Mouse (Mus musculus): ENCODE results near the gene Btbd9. TPM values are rescaled to one million over a fixed set of nuclear protein-coding genes. Genes with fewer than 3 reads are reported as not detected.

Btbd9 gene
- polyA plus RNA-seq, 1 experiment = 21.3 TPM

DNA sequence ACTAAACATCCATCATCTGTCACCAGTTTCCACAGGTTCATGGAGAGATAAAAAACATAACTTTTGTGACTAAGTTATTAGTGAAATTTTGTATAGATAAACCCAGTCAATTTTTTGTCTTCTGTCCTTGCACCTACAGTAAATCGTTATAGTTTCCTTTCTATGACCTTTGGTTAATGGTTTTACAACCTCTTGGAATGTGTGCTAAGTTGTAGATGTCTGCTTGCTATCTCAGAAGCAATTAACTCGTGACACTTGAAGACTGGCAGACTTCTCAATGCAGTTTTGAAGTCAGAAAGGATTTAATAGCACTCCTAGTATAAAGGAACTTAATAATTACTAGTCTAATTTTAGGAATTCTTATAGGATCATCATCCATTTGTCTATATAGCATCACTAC, 44.3 kb upstream of the Btbd9 start:
- H3K36me3 ChIP-seq (ENCODE audit: control insufficient read depth, insufficient read depth) = no peaks in the 10 kb centered on the region
- no peak overlapping the region for H3K4me3 ChIP-seq
- no peaks in the 10 kb centered on the region for H3K79me2 ChIP-seq (ENCODE audit: control insufficient read depth, insufficient read depth)
- H3K4me2 ChIP-seq (ENCODE audit: low read depth) = no peak overlapping the region
- no peak overlapping the region for H3ac ChIP-seq (ENCODE audit: control insufficient read depth, insufficient read length)
- TF ChIP-seq CEBPB (IDR thresholded peaks at IDR 0.05; ENCODE audit: insufficient read depth, poor library complexity, severe bottlenecking) = no peak
- TF ChIP-seq MYOG (IDR thresholded peaks at IDR 0.05; ENCODE audit: control insufficient read depth in 1 of 3, insufficient read depth in 1 of 3, insufficient read length in 2 of 3, low read depth in 2 of 3) = no peak
- TF ChIP-seq SRF (IDR thresholded peaks at IDR 0.05; ENCODE audit: control insufficient read depth, insufficient read length, low read depth) = no peak
- no peak for TF ChIP-seq POLR2AphosphoS2 (IDR thresholded peaks at IDR 0.05; ENCODE audit: insufficient read length, low read depth)
- TF ChIP-seq USF1 (IDR thresholded peaks at IDR 0.05; ENCODE audit: low read depth) = no peak
- TF ChIP-seq TCF3 (IDR thresholded peaks at IDR 0.05; ENCODE audit: insufficient read length, low read depth) = no peak
- TF ChIP-seq MAX (IDR thresholded peaks at IDR 0.05; ENCODE audit: low read depth) = no peak
- no peak for TF ChIP-seq TCF12 (IDR thresholded peaks at IDR 0.05; ENCODE audit: insufficient read depth, poor library complexity, severe bottlenecking)
- TF ChIP-seq MYOD1 (IDR thresholded peaks at IDR 0.05; ENCODE audit: control insufficient read depth in 1 of 3, insufficient read length in 2 of 3, low read depth in 2 of 3) = no peak
- TF ChIP-seq POLR2A (IDR thresholded peaks at IDR 0.05; ENCODE audit: insufficient read length, low read depth) = no peak
- H3K27me3 ChIP-seq (ENCODE audit: control insufficient read depth, insufficient read depth, insufficient read length) = no peaks in the 10 kb centered on the region

GRCm38 (mm10) chr17:30619153-30619552, 42.9 kb upstream of the Btbd9 start:
- Histone ChIP-seq H3K27me3 (ENCODE audit: control insufficient read depth, insufficient read depth, insufficient read length) (no peaks in the 10 kb centered on the region), H3K4me2 (ENCODE audit: low read depth) (no peak overlapping the region), H3K79me2 (ENCODE audit: control insufficient read depth, insufficient read depth) (no peaks in the 10 kb centered on the region), H3K36me3 (ENCODE audit: control insufficient read depth, insufficient read depth) (no peaks in the 10 kb centered on the region), H3K4me3 (no peak overlapping the region), H3ac (ENCODE audit: control insufficient read depth, insufficient read length) (no peak overlapping the region)
- TF ChIP-seq POLR2AphosphoS2 (IDR thresholded peaks at IDR 0.05; ENCODE audit: insufficient read length, low read depth) (no peak), POLR2A (IDR thresholded peaks at IDR 0.05; ENCODE audit: insufficient read length, low read depth) (no peak), SRF (IDR thresholded peaks at IDR 0.05; ENCODE audit: control insufficient read depth, insufficient read length, low read depth) (no peak), USF1 (IDR thresholded peaks at IDR 0.05; ENCODE audit: low read depth) (no peak), CEBPB (IDR thresholded peaks at IDR 0.05; ENCODE audit: insufficient read depth, poor library complexity, severe bottlenecking) (no peak), MYOD1 (IDR thresholded peaks at IDR 0.05; ENCODE audit: control insufficient read depth in 1 of 3, insufficient read length in 2 of 3, low read depth in 2 of 3) (no peak), E2F4 (IDR thresholded peaks at IDR 0.05; ENCODE audit: insufficient read depth) (no peak), MAX (IDR thresholded peaks at IDR 0.05; ENCODE audit: low read depth) (no peak), TCF12 (IDR thresholded peaks at IDR 0.05; ENCODE audit: insufficient read depth, poor library complexity, severe bottlenecking) (no peak), REST (IDR thresholded peaks at IDR 0.05; ENCODE audit: insufficient read depth, insufficient read length) (no peak), MYOG (IDR thresholded peaks at IDR 0.05; ENCODE audit: control insufficient read depth in 1 of 3, insufficient read depth in 1 of 3, insufficient read length in 2 of 3, low read depth in 2 of 3) (no peak), TCF3 (IDR thresholded peaks at IDR 0.05; ENCODE audit: insufficient read length, low read depth) (no peak)

DNA sequence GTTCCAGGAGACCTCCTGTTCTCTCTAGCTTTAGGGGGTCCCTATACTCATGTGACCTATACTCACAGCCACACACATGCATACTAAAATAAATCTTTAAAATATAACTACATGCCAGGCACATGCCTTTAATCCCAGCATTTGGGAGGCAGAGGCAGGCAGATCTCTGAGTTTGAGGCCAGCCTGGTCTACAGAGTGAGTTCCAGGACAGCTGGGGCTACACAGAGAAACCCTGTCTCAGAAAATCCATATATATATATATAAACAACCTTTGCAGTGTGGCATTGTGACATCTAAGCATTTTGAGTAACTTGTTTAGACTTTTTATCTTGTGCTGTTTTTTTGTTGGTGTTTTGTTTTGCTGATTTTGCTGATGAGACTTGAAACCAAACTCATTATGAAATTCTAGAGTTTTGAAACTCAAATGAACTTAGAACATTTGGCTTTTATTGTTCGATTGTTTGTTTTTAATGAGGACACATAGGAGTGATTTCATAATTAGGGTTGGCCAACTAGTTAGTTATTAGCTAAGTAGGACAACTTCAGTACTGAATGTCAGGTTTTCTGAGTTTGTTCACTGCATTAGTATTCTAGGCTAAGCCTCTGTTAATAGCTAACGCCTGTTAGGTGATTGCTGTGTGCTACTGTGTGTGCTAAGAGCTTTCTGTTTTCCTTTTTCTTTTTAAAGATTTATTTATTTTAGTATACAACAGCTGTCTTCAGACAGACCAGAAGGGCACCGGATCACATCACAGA, 42.0 kb upstream of the Btbd9 start:
- Histone ChIP-seq H3ac (ENCODE audit: control insufficient read depth, insufficient read length) (no peak overlapping the region), H3K4me3 (no peak overlapping the region), H3K27me3 (ENCODE audit: control insufficient read depth, insufficient read depth, insufficient read length) (no peaks in the 10 kb centered on the region), H3K4me2 (ENCODE audit: low read depth) (no peak overlapping the region), H3K79me2 (ENCODE audit: control insufficient read depth, insufficient read depth) (no peaks in the 10 kb centered on the region), H3K36me3 (ENCODE audit: control insufficient read depth, insufficient read depth) (no peaks in the 10 kb centered on the region)
- no peak for TF ChIP-seq TCF12 (IDR thresholded peaks at IDR 0.05; ENCODE audit: insufficient read depth, poor library complexity, severe bottlenecking)
- TF ChIP-seq SRF (IDR thresholded peaks at IDR 0.05; ENCODE audit: control insufficient read depth, insufficient read length, low read depth) = no peak
- no peak for TF ChIP-seq TCF3 (IDR thresholded peaks at IDR 0.05; ENCODE audit: insufficient read length, low read depth)
- no peak for TF ChIP-seq MYOD1 (IDR thresholded peaks at IDR 0.05; ENCODE audit: control insufficient read depth in 1 of 3, insufficient read length in 2 of 3, low read depth in 2 of 3)
- no peak for TF ChIP-seq POLR2AphosphoS2 (IDR thresholded peaks at IDR 0.05; ENCODE audit: insufficient read length, low read depth)

DNA sequence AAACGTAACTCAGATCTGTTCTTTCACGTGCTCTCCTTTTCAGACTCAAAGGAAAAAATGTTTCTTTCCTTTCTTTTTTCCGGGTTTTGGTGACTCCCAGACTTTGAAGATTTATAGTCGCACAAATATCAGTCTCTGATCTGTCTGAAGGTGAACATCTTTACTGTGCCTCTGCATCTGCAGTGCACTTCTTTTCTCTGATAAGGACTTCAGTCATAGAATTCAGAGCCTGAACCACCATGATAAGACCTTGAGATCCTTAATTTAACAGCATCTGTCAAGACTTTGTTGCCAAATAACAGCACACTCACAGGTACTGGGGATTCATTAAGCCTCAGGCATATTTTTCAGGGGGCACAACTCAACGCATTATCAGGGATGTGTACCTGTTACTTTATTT, 39.9 kb upstream of the Btbd9 start:
- no peak overlapping the region for H3K4me3 ChIP-seq
- no peak overlapping the region for H3K4me2 ChIP-seq (ENCODE audit: low read depth)
- no peaks in the 10 kb centered on the region for H3K36me3 ChIP-seq (ENCODE audit: control insufficient read depth, insufficient read depth)
- TF ChIP-seq MYOG (IDR thresholded peaks at IDR 0.05; ENCODE audit: control insufficient read depth in 1 of 3, insufficient read depth in 1 of 3, insufficient read length in 2 of 3, low read depth in 2 of 3) = no peak
- TF ChIP-seq REST (IDR thresholded peaks at IDR 0.05; ENCODE audit: insufficient read depth, insufficient read length) = no peak
- H3K27me3 ChIP-seq (ENCODE audit: control insufficient read depth, insufficient read depth, insufficient read length) = no peaks in the 10 kb centered on the region
- H3ac ChIP-seq (ENCODE audit: control insufficient read depth, insufficient read length) = no peak overlapping the region
- H3K79me2 ChIP-seq (ENCODE audit: control insufficient read depth, insufficient read depth) = peaks cover 8% of the 10 kb centered on the region

DNA sequence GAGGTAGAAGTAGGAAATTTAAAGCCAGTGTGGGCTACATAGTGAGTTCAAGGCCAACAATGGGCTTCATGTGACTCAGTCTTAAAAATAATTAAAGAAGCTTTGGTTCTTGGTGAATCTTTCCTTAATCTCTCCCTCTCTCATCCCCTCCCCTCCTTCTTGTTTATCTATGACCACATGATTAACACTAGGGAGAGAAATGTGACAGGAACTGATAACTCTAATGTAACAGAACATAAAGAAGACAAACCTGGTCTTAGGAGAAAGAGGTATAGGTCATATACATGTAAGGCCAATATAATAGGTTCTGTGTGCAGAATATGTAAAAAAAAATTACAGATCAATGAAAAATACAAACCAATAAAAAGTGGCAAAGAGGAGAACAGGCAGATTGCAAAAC, 37.1 kb upstream of the Btbd9 start:
- TF ChIP-seq TCF3 (IDR thresholded peaks at IDR 0.05; ENCODE audit: insufficient read length, low read depth) = no peak
- no peak for TF ChIP-seq SRF (IDR thresholded peaks at IDR 0.05; ENCODE audit: control insufficient read depth, insufficient read length, low read depth)
- TF ChIP-seq MAX (IDR thresholded peaks at IDR 0.05; ENCODE audit: low read depth) = no peak
- TF ChIP-seq E2F4 (IDR thresholded peaks at IDR 0.05; ENCODE audit: insufficient read depth) = no peak
- no peak for TF ChIP-seq TCF12 (IDR thresholded peaks at IDR 0.05; ENCODE audit: insufficient read depth, poor library complexity, severe bottlenecking)
- TF ChIP-seq POLR2A (IDR thresholded peaks at IDR 0.05; ENCODE audit: insufficient read length, low read depth) = no peak
- no peak for TF ChIP-seq MYOG (IDR thresholded peaks at IDR 0.05; ENCODE audit: control insufficient read depth in 1 of 3, insufficient read depth in 1 of 3, insufficient read length in 2 of 3, low read depth in 2 of 3)
- no peak for TF ChIP-seq CEBPB (IDR thresholded peaks at IDR 0.05; ENCODE audit: insufficient read depth, poor library complexity, severe bottlenecking)
- TF ChIP-seq REST (IDR thresholded peaks at IDR 0.05; ENCODE audit: insufficient read depth, insufficient read length) = no peak
- TF ChIP-seq POLR2AphosphoS2 (IDR thresholded peaks at IDR 0.05; ENCODE audit: insufficient read length, low read depth) = no peak
- TF ChIP-seq USF1 (IDR thresholded peaks at IDR 0.05; ENCODE audit: low read depth) = no peak
- Histone ChIP-seq H3K36me3 (ENCODE audit: control insufficient read depth, insufficient read depth) (no peaks in the 10 kb centered on the region), H3ac (ENCODE audit: control insufficient read depth, insufficient read length) (no peak overlapping the region), H3K27me3 (ENCODE audit: control insufficient read depth, insufficient read depth, insufficient read length) (no peaks in the 10 kb centered on the region), H3K79me2 (ENCODE audit: control insufficient read depth, insufficient read depth) (peaks cover 34% of the 10 kb centered on the region), H3K4me2 (ENCODE audit: low read depth) (no peak overlapping the region), H3K4me3 (no peak overlapping the region)
